Mouse (Mus musculus) CD4-positive, CD25-positive, alpha-beta regulatory T cell, adult 9 weeks (primary cell): Measurements from ENCODE around the gene Rnaseh2b. TPM values are rescaled to one million over a fixed set of nuclear protein-coding genes. Genes with fewer than 3 reads are reported as not detected.

ENCODE experiments used
- polyA plus RNA-seq: library from polyadenylated mRNA; unstranded; fragments of 100-300 nt; shearing (Covaris generic); gene quantifications from one replicate; pipeline ENCODE4 v1.2.1, GENCODE M21; 2017

The Rnaseh2b gene
- 45.9 TPM for polyA plus RNA-seq

DNA sequence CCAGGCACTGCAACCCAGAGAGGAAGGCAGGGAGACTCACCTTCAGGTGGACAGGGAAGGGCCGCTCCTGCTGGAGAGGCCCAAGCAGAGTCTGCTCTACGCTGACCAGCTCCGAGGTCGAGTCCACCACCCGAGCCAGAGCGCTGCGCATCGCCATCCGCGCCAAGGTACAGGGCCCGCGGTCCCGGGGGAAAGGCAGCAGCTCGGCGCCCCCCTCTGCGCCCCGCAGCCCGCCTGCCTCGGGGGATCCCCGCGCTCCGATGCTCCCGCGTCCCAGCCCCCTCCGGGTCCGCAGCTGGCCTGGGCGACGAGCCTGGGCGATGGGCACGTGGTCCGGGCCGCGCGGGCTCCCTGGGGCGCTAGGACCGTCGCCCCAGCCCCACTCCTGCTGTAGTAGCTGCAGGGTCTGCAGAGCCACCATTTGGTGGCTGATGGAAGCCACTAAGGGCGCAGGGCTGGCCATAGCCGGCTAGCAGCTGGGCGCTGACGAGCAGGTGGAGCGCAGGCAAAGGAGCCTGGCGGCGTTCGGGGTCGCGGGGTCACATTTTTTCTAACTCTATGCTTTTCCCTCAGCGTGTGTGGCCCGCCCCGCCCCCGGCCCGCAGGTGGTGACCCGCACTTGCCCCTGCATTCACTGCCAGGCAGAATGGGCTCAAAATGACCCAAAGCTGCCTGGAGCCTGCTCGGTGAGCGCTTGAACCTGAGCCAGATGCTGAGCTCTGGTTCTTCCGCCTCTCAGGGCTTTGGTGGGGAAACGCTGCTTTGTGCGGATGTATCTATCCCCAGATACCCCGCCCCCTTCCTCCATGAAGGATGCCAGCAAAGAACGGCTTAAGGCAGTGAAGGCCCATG is at the start of gene Rnaseh2b, which contains the start of gene Dleu7:
Rnaseh2b (plus strand) TSS at position 102 of the 852 bp plus-strand sequence.
Dleu7 (minus strand) TSS at position 560 of the 852 bp plus-strand sequence.

Other genes starting within 250 kb of the Rnaseh2b start
- gene Dleu7, start 458 bp downstream of the Rnaseh2b start, polyA plus RNA-seq = 0.17 TPM
- gene Gucy1b2, start 163.7 kb downstream of the Rnaseh2b start, polyA plus RNA-seq = not detected